Mouse (Mus musculus) C2C12 (cell line): ENCODE data around the gene Gm45234. TPM values are rescaled to one million over a fixed set of nuclear protein-coding genes. Genes with fewer than 3 reads are reported as not detected.
A peak's percentile ranks its signal among the peaks of the same experiment; 100 is the strongest.

Source experiments
- H3K27me3 ChIP-seq: one replicate; pipeline ENCODE4 v1.6.1; 2011; ENCODE audit not compliant: control insufficient read depth, insufficient read depth, insufficient read length
- H3K36me3 ChIP-seq: one replicate; pipeline ENCODE4 v1.6.1; 2011; ENCODE audit not compliant: control insufficient read depth, insufficient read depth
- H3K4me3 ChIP-seq: one replicate; pipeline ENCODE4 v1.5.1; 2011; ENCODE audit warnings: mild to moderate bottlenecking, control low read depth; ENCODE audit not compliant: poor library complexity, insufficient read depth, severe bottlenecking
- H3K79me2 ChIP-seq: one replicate; pipeline ENCODE4 v1.6.1; 2011; ENCODE audit not compliant: control insufficient read depth, insufficient read depth
- H3K79me3 ChIP-seq: one replicate; pipeline ENCODE4 v1.6.1; 2011; ENCODE audit warnings: low read depth, control low read depth
- H3ac ChIP-seq: one replicate; pipeline ENCODE3; 2011; ENCODE audit warnings: low read depth; ENCODE audit not compliant: control insufficient read depth, insufficient read length
- CEBPB ChIP-seq: IDR thresholded peaks from one replicate; pipeline ENCODE4 v1.6.1; 2011; ENCODE audit warnings: low read depth, mild to moderate bottlenecking, control low read depth, moderate library complexity
- CTCF ChIP-seq: IDR thresholded peaks from one replicate; pipeline ENCODE4 v1.5.1; 2011; ENCODE audit not compliant: control insufficient read depth, insufficient read depth, insufficient read length
- FOSL1 ChIP-seq: IDR thresholded peaks from one replicate; pipeline ENCODE4 v1.8.0; 2011; ENCODE audit warnings: mild to moderate bottlenecking, low read length; ENCODE audit not compliant: poor library complexity, insufficient read depth, severe bottlenecking
- MAX ChIP-seq: IDR thresholded peaks from one replicate; pipeline ENCODE4 v1.6.1; 2011; ENCODE audit warnings: mild to moderate bottlenecking, control low read depth
- MYOD1 ChIP-seq: IDR thresholded peaks from one replicate; pipeline ENCODE4 v1.6.1; 2011; ENCODE audit warnings: low read depth; ENCODE audit not compliant: control insufficient read depth, insufficient read length
- MYOG ChIP-seq: IDR thresholded peaks from one replicate; pipeline ENCODE4 v1.6.1; 2011; ENCODE audit not compliant: control insufficient read depth, insufficient read length; ENCODE audit errors: extremely low read depth
- USF1 ChIP-seq: IDR thresholded peaks from one replicate; pipeline ENCODE4 v1.6.1; 2011; ENCODE audit warnings: low read depth, mild to moderate bottlenecking, control low read depth, moderate library complexity
- polyA plus RNA-seq: library from polyadenylated mRNA; unstranded; fragments of >200 nt; fragmentation: generic; extraction: Trizol; gene quantifications from one replicate; pipeline ENCODE4 v1.2.1, GENCODE M21; 2012; ENCODE audit warnings: missing spikeins

Gene Gm45234
- polyA plus RNA-seq, 1 experiment = not detected

DNA sequence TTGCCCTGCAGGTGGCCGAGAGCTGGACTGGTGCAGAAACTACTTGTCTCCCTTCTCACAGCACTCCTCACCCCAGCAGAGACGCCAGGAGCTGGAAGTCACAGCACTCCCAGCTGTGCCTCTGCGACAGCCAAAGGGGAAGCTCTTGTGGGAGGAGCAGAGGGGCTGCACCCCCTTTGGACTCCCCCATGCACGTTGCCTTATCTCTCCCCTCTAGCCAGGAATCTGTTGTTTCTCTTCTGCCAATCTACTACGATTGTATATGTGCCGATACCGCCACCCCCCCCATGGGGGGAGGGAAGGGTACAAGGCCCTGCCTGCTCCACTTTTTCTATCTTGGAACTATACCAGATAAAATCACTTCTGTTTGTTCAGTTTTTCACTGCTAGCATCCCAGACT is 52.0 kb downstream of the Gm45234 start:
- H3K4me3 ChIP-seq = no peak overlapping the region
- H3K27me3 ChIP-seq = no peaks in the 10 kb centered on the region
- peaks cover 38% of the 10 kb centered on the region for H3K79me2 ChIP-seq
- H3K79me3 ChIP-seq = peaks cover 31% of the 10 kb centered on the region
- H3K36me3 ChIP-seq = peaks cover 74% of the 10 kb centered on the region
- no peak overlapping the region for H3ac ChIP-seq
- no peak for TF ChIP-seq MAX

DNA sequence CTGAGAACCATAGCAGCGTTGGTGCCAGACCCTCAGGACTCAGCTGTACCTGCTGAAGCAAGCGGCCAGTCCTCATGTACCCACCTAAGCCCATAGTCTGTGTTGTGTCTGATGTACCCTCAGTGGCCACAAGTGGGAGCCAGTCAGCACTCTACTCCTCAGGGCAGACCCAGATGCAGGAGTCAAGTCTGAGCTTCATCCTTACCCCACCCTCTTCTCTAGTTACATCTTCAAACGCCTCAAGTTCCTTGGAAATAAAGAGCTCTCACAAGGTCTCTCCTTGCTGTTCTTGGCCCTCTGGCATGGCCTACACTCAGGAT is 53.1 kb downstream of the Gm45234 start:
- TF ChIP-seq CTCF = peak; percentile 69
- TF ChIP-seq CEBPB = no peak
- TF ChIP-seq MYOG = no peak
- TF ChIP-seq USF1 = no peak
- no peak for TF ChIP-seq MAX
- TF ChIP-seq FOSL1 = no peak
- no peak for TF ChIP-seq MYOD1
- no peaks in the 10 kb centered on the region for H3K27me3 ChIP-seq
- H3K36me3 ChIP-seq = peaks cover 68% of the 10 kb centered on the region
- H3K79me2 ChIP-seq = peaks cover 28% of the 10 kb centered on the region
- peaks cover 21% of the 10 kb centered on the region for H3K79me3 ChIP-seq
- no peak overlapping the region for H3ac ChIP-seq
- no peak overlapping the region for H3K4me3 ChIP-seq

DNA sequence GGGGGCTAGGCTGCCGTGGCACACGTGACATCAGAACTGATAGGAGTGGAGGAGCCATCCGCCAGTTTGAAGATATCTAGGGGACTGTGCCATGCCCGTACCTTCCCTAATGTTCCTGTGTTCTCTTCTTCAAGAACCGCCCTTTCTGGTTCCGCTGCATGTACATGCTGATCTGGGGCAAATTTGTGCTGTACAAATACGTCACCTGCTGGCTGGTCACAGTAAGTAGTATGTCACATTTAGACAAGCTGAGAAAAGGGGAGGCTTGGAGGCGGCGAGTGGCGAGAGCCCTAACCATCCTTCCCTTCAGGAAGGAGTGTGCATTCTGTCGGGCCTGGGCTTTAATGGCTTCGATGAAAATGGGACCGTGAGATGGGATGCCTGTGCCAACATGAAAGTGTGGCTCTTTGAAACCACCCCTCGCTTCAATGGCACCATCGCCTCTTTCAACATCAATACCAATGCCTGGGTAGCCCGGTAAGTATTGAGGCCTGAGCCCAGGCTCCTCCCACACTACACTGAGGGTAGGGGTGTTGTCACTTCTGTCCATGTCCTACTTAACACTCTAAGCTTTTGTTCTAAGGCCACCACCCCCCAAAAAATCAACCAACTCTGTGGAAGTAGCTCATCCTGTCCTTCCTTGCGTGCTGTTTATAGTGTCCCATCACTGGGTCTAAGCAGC is 53.6 kb downstream of the Gm45234 start:
- peaks cover 23% of the 10 kb centered on the region for H3K79me2 ChIP-seq
- no peaks in the 10 kb centered on the region for H3K27me3 ChIP-seq
- TF ChIP-seq CTCF (no peak), MAX (no peak), USF1 (no peak), CEBPB (no peak), MYOD1 (no peak), FOSL1 (no peak), MYOG (no peak)
- no peak overlapping the region for H3ac ChIP-seq
- no peak overlapping the region for H3K4me3 ChIP-seq
- H3K36me3 ChIP-seq = peaks cover 63% of the 10 kb centered on the region
- H3K79me3 ChIP-seq = peaks cover 16% of the 10 kb centered on the region

DNA sequence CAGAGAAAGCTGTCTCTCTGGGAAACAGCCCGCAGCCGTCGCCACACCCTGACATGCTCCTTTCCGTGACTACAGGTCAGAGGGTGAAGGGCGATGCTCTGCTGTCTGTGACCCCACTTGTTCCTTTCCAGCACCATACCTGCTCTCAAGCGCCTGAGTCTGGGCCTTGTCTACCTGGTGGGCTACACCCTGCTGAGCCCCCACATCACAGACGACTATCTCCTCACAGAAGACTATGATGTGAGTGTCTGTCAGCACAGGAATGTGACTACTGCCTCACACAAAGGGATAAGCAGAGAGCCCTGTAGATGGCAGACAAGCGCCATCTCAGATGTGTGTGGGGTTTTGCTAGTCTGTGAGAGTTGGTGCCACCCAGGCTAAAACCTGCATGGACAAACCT is 54.5 kb downstream of the Gm45234 start:
- peaks cover 7% of the 10 kb centered on the region for H3K79me3 ChIP-seq
- H3ac ChIP-seq = no peak overlapping the region
- H3K4me3 ChIP-seq = no peak overlapping the region
- no peaks in the 10 kb centered on the region for H3K27me3 ChIP-seq
- no peak for TF ChIP-seq MYOG
- TF ChIP-seq MYOD1 = no peak
- no peak for TF ChIP-seq USF1
- TF ChIP-seq FOSL1 = no peak
- TF ChIP-seq MAX = no peak
- no peak for TF ChIP-seq CTCF
- no peak for TF ChIP-seq CEBPB
- H3K79me2 ChIP-seq = peaks cover 14% of the 10 kb centered on the region
- H3K36me3 ChIP-seq = peaks cover 60% of the 10 kb centered on the region

DNA sequence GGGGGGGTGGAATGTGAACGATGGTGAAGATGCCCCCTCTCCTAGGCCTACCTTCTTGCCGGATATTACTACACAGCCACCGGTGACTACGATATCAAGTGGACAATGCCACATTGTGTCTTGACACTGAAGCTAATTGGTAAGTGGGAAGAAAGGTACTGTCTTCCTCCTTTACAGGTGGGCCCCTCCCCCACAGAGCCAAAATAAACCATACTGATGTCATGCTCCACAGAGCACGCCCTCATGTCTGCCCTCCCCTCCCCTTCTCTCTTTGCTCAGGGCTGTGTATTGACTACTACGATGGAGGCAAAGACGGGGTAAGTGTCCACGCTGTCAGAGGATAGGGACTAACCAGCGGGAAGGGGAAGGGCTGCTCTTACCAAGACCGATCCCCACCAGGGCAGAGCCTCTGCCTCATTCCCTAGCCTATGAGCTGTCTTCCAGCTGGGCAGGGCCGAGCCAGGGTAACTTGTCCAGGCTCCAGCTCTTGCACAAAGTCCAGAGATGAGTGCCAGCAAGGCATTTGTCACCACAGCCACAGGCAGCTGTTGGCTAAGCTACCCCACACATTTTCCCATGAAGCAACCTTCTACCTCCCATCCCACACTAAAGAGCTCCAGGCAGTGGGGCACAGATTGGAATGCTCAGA is 55.7 kb downstream of the Gm45234 start:
- no peak overlapping the region for H3ac ChIP-seq
- H3K4me3 ChIP-seq = no peak overlapping the region
- peaks cover 48% of the 10 kb centered on the region for H3K36me3 ChIP-seq
- peak; percentile 53 for TF ChIP-seq MYOD1
- peak; percentile 66 for TF ChIP-seq CEBPB
- TF ChIP-seq FOSL1 = no peak
- no peak for TF ChIP-seq CTCF
- no peak for TF ChIP-seq MAX
- no peak for TF ChIP-seq MYOG
- TF ChIP-seq USF1 = no peak
- H3K79me3 ChIP-seq = no peaks in the 10 kb centered on the region
- H3K79me2 ChIP-seq = peaks cover 1% of the 10 kb centered on the region
- no peaks in the 10 kb centered on the region for H3K27me3 ChIP-seq

DNA sequence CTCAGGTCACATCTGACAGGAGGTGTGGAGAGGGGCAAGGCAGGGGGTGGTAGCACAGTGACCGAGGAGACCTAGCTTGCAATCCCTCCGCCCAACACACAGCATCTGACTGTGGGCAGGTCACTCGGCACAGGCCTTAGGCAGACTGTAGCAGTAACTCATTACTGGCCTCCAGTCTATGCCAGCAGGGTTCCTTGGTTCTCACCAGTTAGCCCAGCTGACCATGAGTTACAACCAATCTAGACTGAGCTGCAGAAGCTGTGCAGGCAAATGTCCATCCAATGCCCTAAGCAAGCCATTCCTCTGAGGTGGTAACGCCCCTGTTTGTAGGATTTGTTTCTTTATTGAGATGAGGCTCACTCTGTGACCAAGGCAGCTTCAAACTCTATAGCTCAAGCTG is 56.5 kb downstream of the Gm45234 start:
- no peaks in the 10 kb centered on the region for H3K79me3 ChIP-seq
- TF ChIP-seq CEBPB = no peak
- H3K36me3 ChIP-seq = peaks cover 41% of the 10 kb centered on the region

DNA sequence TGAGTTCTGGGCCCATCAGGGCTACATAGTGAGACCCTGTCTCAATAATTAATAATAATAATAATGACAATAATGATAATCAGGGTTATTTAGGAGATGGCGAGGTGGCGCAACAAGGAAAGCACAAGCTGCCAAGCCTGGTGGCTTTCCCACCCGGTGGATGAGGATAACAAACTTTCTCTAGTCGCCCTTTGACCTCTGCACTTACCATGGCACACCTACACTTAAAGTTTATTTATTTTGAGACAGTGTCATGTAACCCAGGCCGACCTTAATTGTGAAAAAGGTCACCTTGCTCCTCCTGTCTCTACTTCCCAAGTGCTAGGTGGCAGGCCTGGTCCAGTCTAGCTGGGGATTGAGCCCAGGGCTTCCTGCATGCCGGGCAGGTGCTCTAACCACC is 57.1 kb downstream of the Gm45234 start:
- Histone ChIP-seq H3ac (no peak overlapping the region), H3K79me3 (peaks cover under 1% of the 10 kb centered on the region), H3K4me3 (no peak overlapping the region), H3K79me2 (no peaks in the 10 kb centered on the region), H3K36me3 (peaks cover 35% of the 10 kb centered on the region), H3K27me3 (no peaks in the 10 kb centered on the region)
- no peak for TF ChIP-seq FOSL1
- no peak for TF ChIP-seq CTCF
- TF ChIP-seq CEBPB = no peak
- no peak for TF ChIP-seq MAX
- TF ChIP-seq USF1 = no peak
- TF ChIP-seq MYOD1 = no peak
- TF ChIP-seq MYOG = no peak

More for the DNA sequence above, 56.5 kb downstream of the Gm45234 start:
- no peak overlapping the region for H3K4me3 ChIP-seq
- H3K79me2 ChIP-seq = no peaks in the 10 kb centered on the region
- no peak overlapping the region for H3ac ChIP-seq
- H3K27me3 ChIP-seq = no peaks in the 10 kb centered on the region
